ENCODE assay signal across 23 mouse cellular contexts in the genomic region with DNA sequence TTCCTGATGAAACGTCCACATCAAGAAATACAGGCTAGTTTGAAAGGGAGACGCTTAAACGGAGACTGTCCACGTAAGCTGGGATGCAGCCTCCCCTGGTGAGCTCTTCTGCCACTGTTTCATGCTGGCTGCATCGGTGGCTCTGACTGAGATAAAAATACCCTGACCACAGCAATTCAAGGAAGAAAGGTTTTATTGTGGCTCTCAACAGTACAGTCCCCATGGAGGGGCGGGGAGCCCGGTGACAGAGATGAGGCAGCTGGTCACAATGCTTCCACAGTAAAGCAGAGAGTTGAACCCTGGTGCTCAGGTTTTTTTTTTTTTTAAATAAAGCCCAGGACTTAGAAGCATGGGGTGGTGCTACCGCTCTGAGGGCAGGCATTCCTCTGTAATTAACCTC.
A peak's percentile ranks its signal among the peaks of the same experiment; 100 is the strongest.
DNase-seq lines count a peak whose midpoint lies in the region; ATAC-seq lines count a peak whose summit lies in the region.
"Had no signal": no experiment of that assay in that cellular context is flagged by ENCODE, and none has a peak within 500 bp of the region (broad histone marks: within the 10 kb centered on the region; RNA-seq: fewer than 3 reads in every experiment).

No protein-coding gene starts in this region.

- peak; percentile 23 for DNase-seq in hindbrain, embryonic 10.5 days (ENCODE audit: low spot score)
- no peak for DNase-seq in neural tube, embryonic 10.5 days (ENCODE audit: extremely low spot score, low spot score)
- peak; percentile 20 for DNase-seq in embryonic facial prominence, embryonic 11.5 days (ENCODE audit: low spot score)
- DNase-seq in cerebellum, postnatal 10 days = no peak
- no peak for DNase-seq in kidney, postnatal 14 days
- DNase-seq: adrenal gland, postnatal 36 days; cerebellum, adult 2 months; heart, postnatal 14 days; kidney, adult 8-10 months; kidney, postnatal 25 days; lung, adult 18-20 months; lung, postnatal 14 days; right cerebral cortex, postnatal 4 days; thymus, adult 2 months had no signal

- H3K4me1 ChIP-seq in hindbrain, embryonic 10.5 days (replicated peaks) = peaks cover 43% of the 10 kb centered on the region
- H3K4me1 ChIP-seq in hindbrain, embryonic 16.5 days (ENCODE audit: control insufficient read depth, insufficient read depth, low read depth, low read length) = peaks cover 26% of the 10 kb centered on the region
- peaks cover 33% of the 10 kb centered on the region for H3K4me1 ChIP-seq in neural tube, embryonic 12.5 days
- no peaks in the 10 kb centered on the region for H3K4me1 ChIP-seq in embryonic facial prominence, embryonic 11.5 days (ENCODE audit: control insufficient read depth, insufficient read depth, low read length)
- H3K4me1 ChIP-seq in neural tube, embryonic 13.5 days (replicated peaks) = peaks cover 49% of the 10 kb centered on the region
- H3K4me1 ChIP-seq: megakaryocyte, embryonic 14.5 days had no signal

- H3K9ac ChIP-seq in hindbrain, embryonic 16.5 days (ENCODE audit: low read depth, low read length) = no peak overlapping the region
- H3K9ac ChIP-seq in neural tube, embryonic 12.5 days = no peak overlapping the region
- H3K9ac ChIP-seq in embryonic facial prominence, embryonic 11.5 days (replicated peaks; ENCODE audit: low read length) = no peak overlapping the region
- no peak overlapping the region for H3K9ac ChIP-seq in neural tube, embryonic 13.5 days
- H3K9ac ChIP-seq: heart, embryonic 12.5 days had no signal

- ATAC-seq in hindbrain, embryonic 16.5 days = no peak
- peak; percentile 39 for ATAC-seq in neural tube, embryonic 12.5 days (ENCODE audit: low FRiP score, low read depth)
- ATAC-seq in embryonic facial prominence, embryonic 11.5 days (replicated peaks; ENCODE audit: insufficient number of reproducible peaks, low FRiP score, low TSS enrichment, low read depth) = no peak
- ATAC-seq in neural tube, embryonic 13.5 days (ENCODE audit: low read depth) = 0 out of 2 replicates have a peak, but pooled peaks have one; percentile 62
- ATAC-seq: inflammation-experienced regulatory T-cells, adult 6 months had no signal

- H3K36me3 ChIP-seq in hindbrain, embryonic 10.5 days = no peaks in the 10 kb centered on the region
- no peaks in the 10 kb centered on the region for H3K36me3 ChIP-seq in hindbrain, embryonic 16.5 days (ENCODE audit: control insufficient read depth, insufficient read depth, low read length)
- no peaks in the 10 kb centered on the region for H3K36me3 ChIP-seq in neural tube, embryonic 12.5 days
- H3K36me3 ChIP-seq in embryonic facial prominence, embryonic 11.5 days (replicated peaks; ENCODE audit: control insufficient read depth, insufficient read depth, low read depth, low read length) = no peaks in the 10 kb centered on the region
- H3K36me3 ChIP-seq in neural tube, embryonic 13.5 days = no peaks in the 10 kb centered on the region
- H3K36me3 ChIP-seq: heart, embryonic 12.5 days had no signal

- H3K4me2 ChIP-seq in hindbrain, embryonic 16.5 days (ENCODE audit: low read length) = no peak overlapping the region
- H3K4me2 ChIP-seq in neural tube, embryonic 12.5 days (replicated peaks) = peak overlapping the region; percentile 23; the same call in 1 of the 2 replicates
- H3K4me2 ChIP-seq in embryonic facial prominence, embryonic 11.5 days (ENCODE audit: low read depth, low read length) = no peak overlapping the region
- no peak overlapping the region for H3K4me2 ChIP-seq in neural tube, embryonic 13.5 days
- H3K4me2 ChIP-seq: heart, embryonic 12.5 days; liver, embryonic 11.5 days had no signal

- no peak overlapping the region for H3K4me3 ChIP-seq in hindbrain, embryonic 10.5 days
- no peak overlapping the region for H3K4me3 ChIP-seq in hindbrain, embryonic 16.5 days (ENCODE audit: low read length)
- H3K4me3 ChIP-seq in neural tube, embryonic 12.5 days = no peak overlapping the region
- no peak overlapping the region for H3K4me3 ChIP-seq in embryonic facial prominence, embryonic 11.5 days (ENCODE audit: low read depth, low read length)
- H3K4me3 ChIP-seq in neural tube, embryonic 13.5 days = no peak overlapping the region
- H3K4me3 ChIP-seq: heart, embryonic 12.5 days; left cerebral cortex, adult 2 months; megakaryocyte, embryonic 14.5 days had no signal

- 9% methylated on average over 8 of the region's 8 CpGs for WGBS in hindbrain, embryonic 10.5 days
- 7% methylated on average over 8 of the region's 8 CpGs for WGBS in hindbrain, embryonic 16.5 days
- 6% methylated on average over 8 of the region's 8 CpGs for WGBS in neural tube, embryonic 12.5 days
- WGBS in embryonic facial prominence, embryonic 11.5 days = 3% methylated on average over 8 of the region's 8 CpGs
- WGBS in neural tube, embryonic 13.5 days = 4% methylated on average over 8 of the region's 8 CpGs

- H3K27ac ChIP-seq in hindbrain, embryonic 10.5 days = peak overlapping the region; percentile 25
- no peak overlapping the region for H3K27ac ChIP-seq in hindbrain, embryonic 16.5 days (ENCODE audit: low read depth, low read length)
- H3K27ac ChIP-seq in neural tube, embryonic 12.5 days = no peak overlapping the region
- no peak overlapping the region for H3K27ac ChIP-seq in embryonic facial prominence, embryonic 11.5 days (replicated peaks; ENCODE audit: low read depth, low read length)
- H3K27ac ChIP-seq in neural tube, embryonic 13.5 days (replicated peaks) = 0 out of 2 replicates have a peak overlapping the region, but pooled peaks have one; percentile 0
- H3K27ac ChIP-seq: left cerebral cortex, adult 2 months had no signal

- H3K27me3 ChIP-seq in hindbrain, embryonic 10.5 days (ENCODE audit: insufficient read depth, poor library complexity, severe bottlenecking) = peaks cover 7% of the 10 kb centered on the region; the same call in 1 of the 2 replicates
- no peaks in the 10 kb centered on the region for H3K27me3 ChIP-seq in hindbrain, embryonic 16.5 days (replicated peaks; ENCODE audit: control insufficient read depth, insufficient read depth, low read length)
- H3K27me3 ChIP-seq in neural tube, embryonic 12.5 days (replicated peaks) = no peaks in the 10 kb centered on the region
- no peaks in the 10 kb centered on the region for H3K27me3 ChIP-seq in embryonic facial prominence, embryonic 11.5 days (ENCODE audit: control insufficient read depth, insufficient read depth, low read length)
- H3K27me3 ChIP-seq in neural tube, embryonic 13.5 days = no peaks in the 10 kb centered on the region
- H3K27me3 ChIP-seq: CH12.LX; megakaryocyte, embryonic 14.5 days had no signal

- no peaks in the 10 kb centered on the region for H3K9me3 ChIP-seq in hindbrain, embryonic 10.5 days
- H3K9me3 ChIP-seq in hindbrain, embryonic 16.5 days (ENCODE audit: control insufficient read depth, low read length) = no peaks in the 10 kb centered on the region
- H3K9me3 ChIP-seq in neural tube, embryonic 12.5 days = no peaks in the 10 kb centered on the region
- no peaks in the 10 kb centered on the region for H3K9me3 ChIP-seq in embryonic facial prominence, embryonic 11.5 days (replicated peaks; ENCODE audit: control insufficient read depth, low read length)
- no peaks in the 10 kb centered on the region for H3K9me3 ChIP-seq in neural tube, embryonic 13.5 days
- H3K9me3 ChIP-seq: heart, embryonic 12.5 days had no signal

Comparison
In these comparisons a context has a peak if more than half of its experiments do, and no peak if none do; other contexts are left out.
1. H3K27ac ChIP-seq: peak in hindbrain, embryonic 10.5 days (single experiment) and neural tube, embryonic 13.5 days (single experiment); none in hindbrain, embryonic 16.5 days (single experiment), neural tube, embryonic 12.5 days (single experiment) and embryonic facial prominence, embryonic 11.5 days (single experiment).
2. DNase-seq: peak in hindbrain, embryonic 10.5 days (single experiment) and embryonic facial prominence, embryonic 11.5 days (single experiment); none in neural tube, embryonic 10.5 days (single experiment), cerebellum, postnatal 10 days (0 of 2) and kidney, postnatal 14 days (single experiment).
3. ATAC-seq: peak in neural tube, embryonic 12.5 days (single experiment) and neural tube, embryonic 13.5 days (single experiment); none in hindbrain, embryonic 16.5 days (single experiment) and embryonic facial prominence, embryonic 11.5 days (single experiment).